Mouse (Mus musculus) frontal cortex, postnatal 10 days (tissue): ENCODE data around the gene Kalrn.
A peak's percentile ranks its signal among the peaks of the same experiment; 100 is the strongest.

Experiments used
- DNase-seq, 2 experiments: peaks; one replicate each; pipeline ENCODE4 v3.0.0; 2022; ENCODE audit warnings: low spot score in 2 of 2, mixed read lengths in 1 of 2

The Kalrn gene

DNA sequence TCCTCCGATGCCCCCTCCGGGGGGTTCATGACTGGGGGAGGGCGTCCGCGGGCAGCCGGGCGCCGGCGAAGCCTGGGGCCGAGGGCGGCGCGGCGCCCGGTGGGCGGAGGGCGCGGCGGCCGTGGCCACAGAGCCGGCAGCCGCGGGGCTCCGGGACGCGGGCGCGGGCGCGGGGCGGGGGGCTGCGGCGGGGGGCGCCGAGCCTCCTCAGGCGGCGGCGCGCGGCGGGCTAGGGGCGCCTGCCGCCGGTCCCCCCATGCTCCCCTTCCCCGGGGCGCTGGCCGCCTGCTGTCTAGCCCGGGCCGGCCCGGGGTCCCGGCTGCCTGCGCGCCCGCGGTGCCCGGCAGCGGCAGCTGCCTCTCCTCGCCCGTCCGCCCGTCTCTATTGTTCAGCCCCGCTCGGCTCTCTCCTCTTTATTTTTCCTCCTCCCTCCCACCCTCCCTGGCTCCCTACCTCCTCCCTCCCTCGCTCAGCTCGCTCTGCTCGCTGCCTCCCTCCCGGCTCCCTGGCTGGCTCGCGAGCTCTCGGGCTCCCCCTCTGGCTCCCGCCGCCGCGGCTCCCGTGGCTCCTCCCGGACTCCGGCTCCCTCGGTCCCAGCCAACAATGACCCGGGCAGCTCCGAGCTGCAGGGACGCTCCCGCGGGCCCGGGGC, at the start of gene Kalrn:
Gene Kalrn (minus strand): TSS at position 382 of the 652 bp plus-strand sequence.
- peak; percentile 74 to 89 for DNase-seq

DNA sequence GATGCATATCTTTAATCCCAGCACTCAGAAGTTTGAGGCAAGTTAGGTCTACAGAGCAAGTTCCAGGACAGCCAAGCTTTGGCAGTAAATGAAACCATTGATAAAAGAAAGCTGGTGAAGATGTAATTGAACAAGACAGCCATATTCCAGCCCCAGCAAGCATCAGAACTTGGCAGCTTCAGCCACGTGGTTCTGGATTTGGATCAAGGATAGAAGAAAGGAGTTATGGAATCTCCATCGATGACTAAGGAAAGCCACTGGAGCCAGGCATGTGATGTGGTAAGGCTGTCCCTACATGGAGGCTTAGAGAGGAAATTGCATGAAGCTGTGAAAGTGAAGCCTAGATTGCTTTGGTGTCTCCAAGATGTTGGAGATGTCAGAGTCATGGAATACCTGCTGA, 40.7 kb upstream of the Kalrn start:
- no peak for DNase-seq

DNA sequence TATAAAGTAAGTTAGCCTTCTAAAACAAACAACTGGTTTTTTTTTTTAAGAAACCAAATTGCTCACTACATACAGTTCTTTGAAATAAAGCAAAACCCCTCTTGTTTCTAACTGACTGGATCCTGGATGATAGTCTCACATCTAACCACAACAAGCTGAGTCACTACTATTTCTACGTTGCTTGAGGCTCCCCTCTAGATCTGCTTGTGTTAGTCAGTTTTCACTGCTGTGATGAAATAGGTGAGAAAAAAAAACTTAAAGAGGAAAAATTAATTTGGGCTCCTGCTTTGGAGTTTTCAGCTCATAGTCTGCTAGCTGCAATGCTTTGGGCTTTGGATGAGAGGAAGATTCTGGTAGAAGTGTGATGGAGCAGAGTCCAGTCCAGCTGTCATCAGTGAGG, 36.8 kb upstream of the Kalrn start:
- DNase-seq, result no peak

DNA sequence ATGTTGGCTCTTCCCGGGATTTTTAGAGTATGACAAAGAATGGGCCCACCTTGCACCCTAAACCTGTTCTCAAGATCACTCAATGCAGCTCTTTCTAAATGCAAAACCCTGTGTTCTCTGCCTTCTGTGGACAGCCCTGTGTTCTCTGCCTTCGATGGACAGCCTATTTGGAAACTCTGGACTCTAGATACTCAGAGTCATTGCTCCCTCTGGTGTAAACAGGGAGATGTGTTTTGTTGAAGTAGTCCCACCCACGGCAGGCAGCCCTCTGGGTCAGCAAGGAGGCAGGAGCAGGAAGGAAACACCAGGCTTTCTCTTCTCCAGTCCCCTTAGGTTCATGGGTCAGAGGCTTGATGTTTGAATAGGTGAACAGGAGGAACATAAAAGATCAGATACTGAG, 32.3 kb upstream of the Kalrn start:
- DNase-seq, result no peak

DNA sequence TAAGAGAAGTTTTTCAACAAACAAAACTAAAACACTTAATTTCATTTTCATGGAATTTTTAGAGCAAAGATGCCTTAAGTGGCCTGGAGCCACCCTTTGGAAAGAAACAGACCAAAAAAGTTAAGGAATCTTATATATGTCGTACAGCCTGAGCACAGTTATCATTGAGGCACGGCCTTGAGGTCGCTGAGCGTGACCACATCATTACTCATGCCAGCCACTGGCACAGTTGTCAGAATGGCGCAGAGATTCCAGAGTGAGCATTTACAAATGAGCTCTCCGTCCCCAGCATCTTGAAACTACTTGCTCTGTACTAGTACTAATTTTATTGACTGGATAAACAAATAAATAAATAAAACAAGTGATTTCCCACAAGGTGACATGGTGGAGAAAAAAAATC, 30.5 kb upstream of the Kalrn start:
- DNase-seq, result no peak

DNA sequence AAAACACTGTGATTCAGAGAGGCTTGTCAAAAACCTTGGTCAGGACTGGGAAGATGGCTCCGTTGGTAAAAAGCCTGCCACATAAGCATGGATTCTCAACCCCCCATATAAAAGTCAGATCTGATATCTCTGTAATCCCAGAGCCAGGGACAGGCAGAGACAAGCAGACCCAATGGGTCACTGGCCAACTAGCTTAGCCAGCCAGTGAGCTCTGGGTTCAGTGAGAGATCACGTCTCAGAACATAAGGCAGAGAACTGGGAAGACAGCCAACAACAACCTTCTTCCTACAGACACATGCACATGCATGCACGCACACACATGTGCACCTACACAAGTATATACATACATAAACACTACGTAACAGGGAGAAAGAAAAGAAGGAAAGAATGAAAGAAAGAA, 29.7 kb upstream of the Kalrn start:
- no peak for DNase-seq

DNA sequence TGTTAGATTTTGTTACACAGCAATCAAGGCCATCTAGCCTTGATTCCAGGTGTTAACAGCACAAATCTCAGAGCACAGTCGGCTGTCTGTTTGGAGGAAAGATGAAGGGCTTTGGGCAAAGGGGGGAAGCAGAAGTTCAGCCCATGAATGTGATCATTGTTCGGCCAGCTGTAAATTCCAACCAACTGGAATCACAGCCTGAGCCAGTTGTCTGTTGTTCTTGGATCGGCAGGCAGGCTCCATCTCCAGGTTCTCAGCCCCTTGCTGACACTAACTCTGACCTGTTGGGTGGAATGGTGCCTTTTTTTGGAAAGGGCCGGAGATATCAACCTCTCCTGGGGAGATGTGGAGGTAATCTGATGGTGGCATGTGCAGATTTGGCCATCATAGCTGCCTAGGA, 28.6 kb upstream of the Kalrn start:
- no peak for DNase-seq

DNA sequence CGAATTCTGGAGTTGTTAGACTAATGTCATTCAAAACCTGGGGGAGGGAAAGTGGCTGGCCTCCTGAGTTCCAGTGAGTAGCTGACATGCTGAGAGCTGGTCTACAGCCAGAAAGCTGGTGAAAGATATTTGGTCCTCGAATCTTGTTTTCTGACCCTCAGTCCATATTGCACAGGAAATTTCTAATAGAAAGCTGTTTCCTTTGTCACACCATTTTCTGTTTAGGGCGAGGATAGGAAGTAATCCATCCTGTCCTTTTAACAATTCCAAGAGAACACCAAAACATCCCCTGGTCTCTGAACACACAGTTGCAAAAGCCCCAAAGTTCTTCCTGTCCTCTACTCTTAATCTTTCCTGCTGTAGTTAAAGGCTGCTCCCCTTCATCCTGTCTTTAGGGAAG, 22.0 kb upstream of the Kalrn start:
- DNase-seq, result no peak

DNA sequence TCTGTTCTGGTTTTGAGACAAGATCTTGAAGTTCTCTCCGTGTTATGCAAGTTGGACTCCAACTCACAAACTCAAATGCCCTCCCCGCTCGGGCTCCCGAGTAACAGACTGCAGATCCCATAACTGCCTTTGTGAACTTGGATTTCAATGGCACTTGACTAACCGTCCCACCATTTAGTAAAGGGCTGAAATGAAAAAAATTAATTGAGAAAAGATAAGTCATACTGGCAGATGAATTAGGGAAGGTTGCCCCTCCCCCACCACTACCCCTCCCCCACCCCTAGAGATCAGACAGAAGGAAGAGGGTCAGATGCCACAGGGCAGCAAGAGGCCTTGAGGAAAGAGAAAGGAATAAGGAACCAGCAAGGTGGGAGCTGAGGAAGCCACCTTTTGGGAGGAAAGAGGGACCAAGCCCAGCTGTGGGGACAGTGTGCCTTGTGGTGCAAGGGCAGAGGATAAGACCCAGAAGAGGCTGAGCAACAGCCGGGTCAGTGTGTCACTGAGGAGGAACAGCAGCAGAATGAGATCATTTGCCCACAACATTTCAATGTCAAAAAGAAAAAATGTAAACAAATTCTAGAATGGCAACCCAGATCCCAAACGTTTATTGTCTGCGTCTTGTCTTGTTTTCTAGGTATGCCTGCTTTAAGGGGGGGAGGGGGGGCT, 21.4 kb upstream of the Kalrn start:
- DNase-seq, result no peak

DNA sequence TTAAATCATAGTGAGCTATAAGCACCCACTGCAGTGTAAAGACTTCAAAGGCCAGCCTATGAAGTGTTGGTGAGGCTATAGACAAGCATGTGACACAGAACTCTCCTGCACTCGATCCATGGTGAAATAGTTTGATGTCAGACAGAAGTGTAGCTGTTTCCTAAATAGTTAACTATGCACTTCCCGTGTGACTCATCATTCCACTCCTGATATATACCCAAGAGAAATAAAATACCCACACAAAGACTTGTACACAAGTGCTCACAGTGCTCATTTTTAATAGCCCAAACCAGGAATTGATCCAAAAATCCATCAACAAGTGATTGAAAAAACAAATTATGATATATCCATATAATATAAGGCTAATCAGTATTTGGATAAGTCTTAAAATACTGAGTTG, 19.4 kb upstream of the Kalrn start:
- DNase-seq, result no peak

DNA sequence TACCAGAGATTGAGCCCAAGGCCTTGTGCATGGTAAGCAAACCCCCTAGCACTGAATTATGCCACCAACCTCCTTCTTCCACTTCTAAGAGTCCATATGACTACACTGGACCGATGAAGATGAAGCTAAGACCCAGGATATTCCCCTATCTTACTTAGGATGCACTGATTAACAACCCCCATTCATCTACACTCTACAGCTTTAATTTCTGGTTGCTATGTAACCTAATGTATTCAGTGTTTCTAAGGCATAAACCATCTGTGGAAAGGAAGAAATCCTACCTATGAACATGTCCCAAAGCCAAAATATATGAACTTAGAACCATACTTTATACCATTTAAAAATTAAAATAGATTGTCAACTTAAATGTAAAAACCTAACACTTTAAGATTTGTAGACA, 18.6 kb upstream of the Kalrn start:
- DNase-seq, result no peak

DNA sequence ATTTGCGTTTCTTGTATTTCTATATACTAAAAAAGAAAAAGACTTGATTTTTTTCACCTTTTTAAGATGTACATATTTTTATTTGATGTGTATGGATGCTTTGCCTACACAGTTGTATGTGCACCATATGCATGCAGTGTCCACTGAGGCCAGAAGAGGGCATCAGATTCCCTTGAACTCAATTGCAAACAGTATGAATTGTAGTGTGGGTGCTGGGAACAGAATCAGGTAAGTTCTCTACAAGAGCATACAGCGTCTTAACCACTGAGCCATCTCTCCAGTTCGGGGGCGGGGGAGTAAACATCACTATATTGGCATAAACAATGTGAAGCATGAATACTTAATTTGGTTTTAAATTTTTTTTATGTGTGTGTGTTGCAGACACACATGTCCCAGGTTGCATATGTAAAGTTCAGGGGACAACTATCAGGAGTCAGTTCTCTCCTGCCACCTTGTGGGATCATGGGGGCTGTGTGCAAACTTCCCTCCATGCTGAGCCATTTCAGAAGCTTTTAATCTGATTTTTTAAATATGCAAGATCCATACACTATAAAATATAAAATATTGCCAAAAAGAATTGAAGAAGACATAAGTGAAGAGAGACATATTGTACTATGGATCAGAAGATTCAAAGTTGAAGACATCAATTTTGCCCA, 6.5 kb upstream of the Kalrn start:
- no peak for DNase-seq

DNA sequence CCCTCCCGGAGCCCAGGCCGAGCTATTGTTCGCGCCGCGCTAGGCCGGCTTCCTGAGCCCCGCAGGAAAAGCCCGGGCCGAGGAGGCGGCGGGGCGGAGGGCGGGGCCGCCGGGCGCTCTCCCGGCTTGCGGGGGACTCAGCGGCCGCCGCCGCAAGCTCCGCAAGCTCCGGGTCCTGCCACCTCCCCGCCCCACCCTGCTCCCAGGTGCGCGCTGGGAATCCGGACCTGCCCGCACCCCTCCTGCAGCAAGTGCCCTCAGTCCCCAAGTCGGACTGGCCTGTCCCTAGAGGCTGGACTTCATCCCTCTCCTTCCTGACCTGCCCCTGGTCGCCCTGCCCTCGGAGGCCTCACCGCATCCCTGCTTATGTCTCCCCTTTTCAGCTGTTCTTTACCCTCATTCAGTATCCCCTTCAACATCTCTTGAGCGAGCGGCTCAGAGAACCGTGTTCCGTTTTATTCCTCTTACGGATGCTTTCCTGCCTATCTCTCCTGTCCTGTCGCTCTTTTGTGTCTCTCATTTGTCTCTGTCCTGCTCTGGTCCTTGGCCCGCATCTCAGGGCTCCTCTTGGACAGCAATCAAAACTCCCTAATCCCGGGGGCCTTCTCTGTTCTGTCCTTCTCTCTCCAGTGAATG, 642 bp upstream of the Kalrn start:
- no peak for DNase-seq

DNA sequence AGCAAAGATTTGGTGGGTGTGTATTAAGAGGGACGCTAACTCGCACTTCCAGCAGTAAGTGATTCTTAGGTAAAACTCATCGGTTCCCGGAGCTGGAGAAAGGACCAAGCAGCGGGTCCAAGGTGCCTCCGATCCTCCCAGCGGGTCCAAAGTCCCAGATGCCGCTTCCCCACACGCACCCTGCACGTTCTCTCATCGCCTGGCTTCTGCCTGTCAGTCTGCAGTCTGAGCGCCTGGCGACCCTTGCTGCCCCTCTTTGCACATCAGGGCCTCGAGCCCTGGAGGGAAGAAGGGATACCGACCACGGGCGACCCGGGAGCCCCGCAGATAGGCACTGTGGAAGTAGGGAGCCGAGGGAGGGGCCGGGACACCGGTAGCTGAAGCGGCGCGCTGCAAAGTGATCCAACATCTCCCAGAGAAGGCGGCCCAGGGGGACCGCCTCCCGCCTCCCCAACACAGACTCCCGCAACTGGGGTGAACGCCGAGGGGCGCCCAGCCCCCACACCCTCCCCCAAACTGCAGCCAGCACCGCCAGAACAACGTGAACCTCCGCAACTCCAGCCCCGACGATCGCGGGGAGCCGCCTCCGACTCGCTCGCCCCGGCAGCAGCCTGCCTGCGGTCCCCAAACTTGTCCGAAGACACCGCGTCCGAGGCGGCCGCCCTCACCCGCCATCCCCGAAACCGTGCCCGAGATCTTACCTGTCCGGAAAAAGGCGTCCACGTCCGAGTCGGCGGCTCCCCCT, 754 bp downstream of the Kalrn start:
- peak in 1 of 2 experiments; percentile 39 for DNase-seq

DNA sequence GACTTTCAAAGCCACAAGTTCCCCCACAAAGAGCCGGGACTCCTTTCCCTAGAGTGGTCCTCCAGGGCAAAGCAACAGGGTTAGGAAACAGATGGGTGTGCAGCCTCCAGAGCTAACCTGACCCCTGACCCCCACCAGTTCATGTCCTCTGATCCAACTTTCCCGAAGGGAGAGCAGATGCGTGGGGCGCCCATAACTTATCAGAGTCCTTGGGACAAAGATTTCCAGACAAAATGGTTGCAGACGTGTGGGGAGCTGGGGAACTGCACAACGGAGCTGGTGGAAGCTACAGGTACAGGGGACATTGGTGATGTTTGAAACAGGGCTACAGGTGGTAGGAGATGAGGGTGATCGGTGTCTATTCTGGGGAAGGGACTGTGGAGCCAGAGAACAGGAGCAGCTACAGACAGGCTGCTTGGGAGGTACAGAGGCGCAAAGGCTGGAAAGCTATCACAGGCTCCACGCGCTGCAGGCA, 1.4 kb downstream of the Kalrn start:
- no peak for DNase-seq

DNA sequence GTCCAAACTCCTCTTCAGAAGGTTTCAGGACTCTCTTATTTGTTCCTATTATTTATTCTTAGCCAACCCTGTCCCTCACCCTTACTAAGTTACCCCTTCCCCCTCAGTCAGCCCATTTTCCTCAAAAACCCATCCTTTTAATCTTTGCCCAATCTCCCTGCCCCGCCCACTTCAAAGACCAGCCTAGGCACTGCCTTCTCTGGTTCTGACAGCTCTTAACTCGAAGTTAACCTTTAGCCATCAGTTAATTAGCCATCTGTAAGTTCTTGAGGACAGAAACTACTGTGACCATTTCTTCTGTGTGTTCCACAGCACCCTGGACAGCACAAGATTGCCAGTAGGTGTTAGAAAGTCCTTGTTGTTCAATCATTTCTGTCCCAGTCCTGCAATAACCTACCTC, 3.4 kb downstream of the Kalrn start:
- DNase-seq, result no peak

DNA sequence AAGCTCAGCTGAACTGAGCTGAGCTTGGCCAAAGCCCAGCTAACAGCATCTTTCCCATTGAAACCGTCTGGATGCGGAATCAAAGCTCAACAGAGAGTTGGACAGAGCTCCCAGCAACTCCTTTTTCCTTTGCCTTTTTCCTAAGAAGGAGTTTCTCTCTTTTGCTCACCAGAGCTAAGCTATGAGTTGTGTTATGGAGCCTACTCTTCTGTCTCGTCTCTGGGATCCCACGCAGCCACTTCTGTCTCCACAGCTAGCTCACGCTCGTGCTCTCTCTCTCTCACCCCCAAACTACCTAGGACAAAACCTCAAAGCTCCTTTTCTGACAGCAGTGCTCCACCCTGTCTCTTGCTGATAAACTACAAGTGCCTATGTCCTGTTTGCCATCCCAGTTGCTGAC, 4.5 kb downstream of the Kalrn start:
- DNase-seq, result no peak

DNA sequence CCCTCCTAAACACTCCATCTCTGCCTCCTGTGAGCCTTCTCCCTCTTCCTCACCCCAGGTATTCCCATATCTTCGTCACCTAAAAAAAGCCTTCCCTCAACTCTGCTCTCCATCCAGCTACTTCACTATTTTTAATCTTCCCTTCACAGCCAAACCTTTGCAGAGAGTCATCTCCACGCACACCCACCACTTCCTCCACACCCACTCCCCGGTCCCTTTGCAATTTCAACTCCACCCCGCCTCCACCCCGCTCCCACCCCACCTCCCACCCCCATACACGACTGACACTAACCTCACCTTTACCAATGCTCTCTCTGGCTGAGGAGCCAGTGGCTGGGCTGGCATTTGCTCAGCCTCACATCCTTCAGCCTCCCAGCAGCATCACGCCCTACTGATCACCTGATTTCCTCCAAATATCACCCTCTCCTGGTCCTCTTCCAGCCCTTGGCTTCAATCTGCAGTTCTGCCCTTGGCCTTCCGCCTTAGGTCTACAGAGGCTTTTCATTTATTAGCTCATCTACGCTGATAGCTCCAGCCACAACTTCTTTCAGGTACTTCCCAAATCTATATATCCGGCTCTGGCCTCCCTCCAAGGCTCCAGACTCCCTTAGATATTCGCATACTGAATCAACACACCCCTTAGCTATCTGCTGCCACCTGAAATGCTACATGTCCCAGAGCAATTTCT, 9.6 kb downstream of the Kalrn start:
- peak in 1 of 2 experiments; percentile 9 for DNase-seq

DNA sequence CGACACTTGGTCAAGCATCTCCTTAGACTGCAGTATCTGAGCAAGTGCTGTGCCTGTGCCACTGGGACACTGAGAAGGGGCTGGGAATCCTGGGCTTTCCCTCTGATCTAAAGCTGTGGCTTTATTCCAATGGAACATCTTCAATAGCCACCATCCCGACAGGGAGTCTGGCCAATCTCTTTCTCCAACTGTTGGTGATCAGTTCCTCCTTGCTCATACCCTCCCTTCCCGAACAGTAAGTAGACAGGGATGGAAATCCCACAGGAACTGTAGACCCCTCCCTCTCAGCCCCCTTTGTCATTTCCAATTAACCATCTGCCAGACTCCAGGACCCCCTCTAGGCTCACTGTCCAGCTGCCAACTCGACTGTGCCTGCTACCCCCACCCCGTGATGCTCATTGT, 11.6 kb downstream of the Kalrn start:
- DNase-seq, result no peak

DNA sequence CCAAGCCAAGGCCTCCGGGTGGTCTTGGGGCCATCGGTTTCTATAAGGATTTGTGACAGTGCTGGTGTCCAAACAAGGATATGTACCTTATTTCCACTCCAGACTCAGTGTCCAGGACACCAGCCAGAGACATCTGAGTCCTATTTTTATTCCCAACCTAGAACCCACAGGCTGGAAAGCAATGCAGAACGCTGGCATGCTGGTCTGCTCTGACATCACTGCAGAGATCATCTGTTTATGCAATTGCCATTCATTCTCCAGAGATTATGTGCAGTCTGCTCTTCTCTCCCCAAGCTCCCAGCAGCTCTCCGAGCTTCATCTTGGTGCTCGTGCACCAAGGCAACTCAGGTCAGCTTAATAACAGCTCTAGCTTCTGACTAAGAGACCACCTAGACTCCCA, 12.5 kb downstream of the Kalrn start:
- no peak for DNase-seq

DNA sequence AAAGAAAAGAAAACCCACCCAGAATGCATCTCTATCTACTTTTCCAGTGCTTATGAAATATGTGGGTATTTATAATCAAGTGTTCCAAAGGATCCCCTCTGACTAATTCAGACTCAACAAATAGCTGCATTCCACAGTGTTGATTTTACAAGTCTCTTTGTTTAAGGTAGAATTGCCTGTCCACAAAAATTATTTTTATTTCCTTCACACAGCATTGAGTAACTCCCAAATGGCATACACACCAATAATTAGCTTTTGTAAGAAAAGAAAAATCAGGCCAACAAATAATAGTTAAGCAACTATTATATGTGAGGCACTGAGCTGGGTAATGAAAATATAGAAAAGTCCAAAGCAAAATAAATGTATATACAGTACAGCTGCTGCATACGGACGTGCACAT, 12.9 kb downstream of the Kalrn start:
- DNase-seq, result no peak
